Mouse (Mus musculus) frontal cortex, postnatal 10 days (tissue): ENCODE measurements around the gene Cct4.

ENCODE experiments used
- DNase-seq, 2 experiments: peaks; one replicate each; pipeline ENCODE4 v3.0.0; 2022; ENCODE audit warnings: low spot score in 2 of 2, mixed read lengths in 1 of 2

Cct4 gene

DNA sequence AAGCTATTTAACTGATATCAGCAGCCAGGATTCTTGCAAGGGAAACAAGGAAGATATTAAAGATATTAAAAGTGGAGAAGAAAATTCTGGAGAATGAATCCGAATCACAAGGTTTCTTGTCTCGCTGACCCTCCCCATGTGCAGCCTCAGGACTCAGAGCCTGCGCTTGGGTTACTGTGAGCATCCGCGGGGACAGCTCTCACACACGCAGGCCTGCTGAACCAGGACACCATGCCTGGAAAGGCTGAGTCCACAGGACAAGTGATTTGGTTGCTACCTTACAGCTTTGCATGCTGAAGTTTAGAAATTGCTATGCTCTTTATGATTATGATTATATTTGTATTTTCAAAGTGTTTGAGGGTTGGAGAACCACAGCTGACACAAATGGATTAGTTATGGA, 39.1 kb downstream of the Cct4 start:
- DNase-seq, result no peak

DNA sequence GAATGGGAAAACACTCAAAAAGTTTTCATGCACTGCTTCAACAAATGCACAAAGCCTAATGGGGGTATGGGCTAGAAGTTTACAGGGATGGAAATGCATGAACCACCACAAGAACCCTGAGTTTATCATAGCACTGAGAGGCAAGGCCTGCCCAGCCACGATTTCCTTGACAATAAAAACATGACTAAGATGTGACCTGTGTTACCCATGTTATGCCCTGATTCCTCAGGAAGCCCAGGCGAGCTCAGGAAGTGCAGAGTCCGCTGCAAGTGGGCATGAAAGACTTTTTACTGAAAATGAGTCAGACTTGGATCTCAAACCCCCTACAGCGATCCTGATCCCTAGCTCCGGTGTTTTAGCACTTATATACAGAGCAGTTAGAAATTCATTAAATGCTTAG, 56.9 kb downstream of the Cct4 start:
- DNase-seq, result no peak

DNA sequence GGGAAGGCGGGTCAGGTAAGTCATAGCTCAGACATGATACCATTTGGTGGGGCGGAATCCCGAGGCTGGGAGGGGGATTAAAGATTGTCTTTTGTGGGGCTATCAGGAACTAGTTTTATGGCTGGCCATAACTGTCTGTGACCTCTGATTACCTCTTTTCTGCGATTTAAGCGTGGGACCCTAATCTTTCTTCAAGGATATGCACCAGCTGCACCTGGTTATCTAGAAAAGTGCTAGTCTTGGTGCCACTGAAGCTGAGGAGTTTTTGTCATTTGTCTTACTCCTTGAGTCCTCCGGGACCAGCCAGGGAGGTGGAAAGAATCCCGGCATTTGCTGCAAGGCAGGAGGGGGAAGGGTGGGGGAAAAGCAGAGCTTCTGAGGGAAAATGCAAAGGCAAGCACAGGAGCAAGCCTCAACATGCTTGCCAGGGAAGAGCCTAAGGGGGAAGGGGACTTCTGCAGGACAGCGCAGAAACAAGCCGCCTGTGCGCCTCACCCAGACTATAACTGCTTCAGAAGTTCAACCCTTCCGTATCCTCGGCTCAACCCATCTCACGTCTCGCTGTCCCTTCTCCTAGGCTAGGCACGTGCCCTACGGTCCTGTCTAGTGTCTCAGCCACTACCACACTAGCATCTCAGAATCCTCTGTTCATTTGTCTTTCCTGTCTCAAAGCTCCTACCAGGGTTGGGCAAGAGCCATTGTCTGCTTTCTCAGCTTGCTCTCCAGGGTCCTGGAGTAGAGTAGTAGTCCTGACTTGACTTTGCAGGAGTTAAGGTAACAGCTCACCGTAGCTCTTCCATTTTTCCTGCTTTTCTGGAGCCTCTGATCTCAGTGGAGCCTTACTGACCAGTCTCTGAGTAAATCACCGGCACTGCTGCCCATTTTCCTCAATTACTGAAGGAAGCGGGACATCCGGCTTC, 57.6 kb downstream of the Cct4 start:
- no peak for DNase-seq

DNA sequence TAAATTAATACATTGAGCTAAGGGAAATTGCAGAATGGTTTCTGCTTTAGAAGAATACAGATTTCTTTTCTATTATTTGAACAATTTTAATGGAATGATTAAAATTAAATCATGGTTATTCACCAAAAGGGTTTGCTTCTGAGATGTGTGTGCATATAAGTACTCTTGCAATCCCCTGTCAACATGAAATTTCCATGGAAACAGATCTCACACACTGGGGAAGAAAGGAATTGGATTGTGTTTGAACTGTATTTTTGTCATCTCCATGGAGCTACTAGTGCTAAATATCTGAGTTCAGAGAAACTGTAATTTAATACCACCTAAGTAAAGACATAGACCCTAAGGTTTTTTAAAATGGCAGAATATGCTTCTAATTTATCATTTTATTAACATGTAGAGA, 59.3 kb downstream of the Cct4 start:
- no peak for DNase-seq

DNA sequence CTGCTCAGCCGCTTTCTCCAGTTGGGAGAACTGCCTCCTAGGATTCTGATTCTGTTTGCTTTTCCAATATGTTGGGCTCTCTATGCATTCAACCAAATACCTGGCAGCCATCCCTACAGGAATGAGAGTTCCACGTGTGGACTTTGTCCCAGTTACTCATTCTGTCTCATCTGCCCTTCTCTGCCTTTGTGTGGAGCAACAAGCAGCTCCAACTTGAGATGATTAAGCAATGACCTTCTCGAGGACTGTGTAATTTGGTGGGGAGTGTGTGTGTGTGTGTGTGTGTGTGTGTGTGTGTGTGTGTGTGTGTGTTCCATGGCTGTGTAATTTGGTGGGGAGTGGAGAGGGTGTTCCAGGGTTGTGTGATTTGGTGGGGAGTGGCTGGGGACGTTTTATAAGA, 62.0 kb downstream of the Cct4 start:
- no peak for DNase-seq
